Mouse (Mus musculus) liver, embryonic 16.5 days (tissue): ENCODE data around the gene Cd151. TPM values are rescaled to one million over a fixed set of nuclear protein-coding genes. Genes with fewer than 3 reads are reported as not detected.

ENCODE experiments used
- ATAC-seq: fragments of 200-750 bp; cut with Nextera tagmentation; 2 replicates; pipeline ENCODE4 v1.8.0; 2017; ENCODE audit warnings: low read depth, mild to moderate bottlenecking, moderate number of reproducible peaks, moderate library complexity
- H3K27ac ChIP-seq: fragments of 300-500 bp; sonication (generic); 2 replicates; pipeline ENCODE4 v1.5.1; 2014; ENCODE audit warnings: mild to moderate bottlenecking, low read length
- H3K27me3 ChIP-seq: fragments of 300-500 bp; sonication (generic); 2 replicates; pipeline ENCODE4 v1.6.1; 2014; ENCODE audit warnings: low read depth, low read length, mixed read lengths; ENCODE audit not compliant: control insufficient read depth, insufficient read depth
- H3K36me3 ChIP-seq: fragments of 300-500 bp; sonication (generic); 2 replicates; pipeline ENCODE4 v1.6.1; 2014; ENCODE audit warnings: mild to moderate bottlenecking; ENCODE audit not compliant: control insufficient read depth, insufficient read depth
- H3K4me1 ChIP-seq: fragments of 300-500 bp; sonication (generic); 2 replicates; pipeline ENCODE4 v1.6.1; 2014; ENCODE audit warnings: low read depth, low read length, mixed read lengths; ENCODE audit not compliant: control insufficient read depth
- H3K4me2 ChIP-seq: fragments of 300-500 bp; sonication (generic); 2 replicates; pipeline ENCODE4 v1.6.1; 2014; ENCODE audit warnings: low read depth, low read length, mixed read lengths
- H3K4me3 ChIP-seq: fragments of 300-500 bp; sonication (generic); 2 replicates; pipeline ENCODE4 v1.5.1; 2014; ENCODE audit warnings: low read depth, mild to moderate bottlenecking, low read length
- H3K9ac ChIP-seq: fragments of 300-500 bp; sonication (generic); 2 replicates; pipeline ENCODE4 v1.6.1; 2014; ENCODE audit warnings: low read depth, low read length
- H3K9me3 ChIP-seq: fragments of 300-500 bp; sonication (generic); replicated peaks from 2 replicates; pipeline ENCODE4 v1.6.1; 2016; ENCODE audit warnings: low read length; ENCODE audit not compliant: control insufficient read depth
- WGBS: fragments of 180-500 bp; shearing (Covaris S2); extraction: QIAGEN DNeasy Blood & Tissue Kit; methylation state at CpG from one replicate; pipeline ENCODE4 v1.1.7; 2014; ENCODE audit not compliant: insufficient replicate concordance; 5-methylcytosine and 5-hydroxymethylcytosine counted together
- polyA plus RNA-seq: library from polyadenylated mRNA; unstranded; fragments of >200 nt; fragmentation: Nextera tagmentation; extraction: Ambion mirVana; gene quantifications from 2 replicates; pipeline ENCODE4 v1.2.1, GENCODE M21; 2015

Cd151 gene
- polyA plus RNA-seq, 1 experiment from 2014 or later: 6.9 TPM

DNA sequence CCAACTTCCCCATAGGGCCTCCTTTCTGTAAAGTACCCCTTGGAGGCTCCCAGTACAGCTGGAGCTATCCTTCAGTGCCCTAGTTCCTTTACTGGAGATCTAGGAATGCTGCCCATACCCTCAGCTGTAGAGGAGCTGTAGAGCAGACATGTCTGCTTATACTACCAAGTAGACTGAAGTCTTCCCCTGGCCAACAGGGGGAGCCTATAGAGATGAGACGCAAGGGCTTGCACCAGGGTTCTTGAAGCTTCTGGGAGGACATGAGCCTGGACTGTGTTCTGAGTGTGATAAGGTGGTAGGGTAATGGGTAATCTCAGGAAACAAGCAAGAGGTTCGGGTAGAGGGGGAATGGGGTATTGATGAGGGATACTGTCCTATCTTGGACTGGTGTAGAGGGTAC lies 24.0 kb downstream of the Cd151 start:
- H3K9ac ChIP-seq: no peak overlapping the region
- H3K4me2 ChIP-seq: no peak overlapping the region
- peaks cover 6% of the 10 kb centered on the region for H3K36me3 ChIP-seq
- no peaks in the 10 kb centered on the region for H3K9me3 ChIP-seq
- WGBS: 37% methylated on average over 2 of the region's 2 CpGs
- no peak overlapping the region for H3K4me3 ChIP-seq
- H3K27me3 ChIP-seq: no peaks in the 10 kb centered on the region
- no peaks in the 10 kb centered on the region; the same call in 1 of the 2 replicates for H3K4me1 ChIP-seq
- peak; percentile 62 for ATAC-seq
- H3K27ac ChIP-seq: no peak overlapping the region

DNA sequence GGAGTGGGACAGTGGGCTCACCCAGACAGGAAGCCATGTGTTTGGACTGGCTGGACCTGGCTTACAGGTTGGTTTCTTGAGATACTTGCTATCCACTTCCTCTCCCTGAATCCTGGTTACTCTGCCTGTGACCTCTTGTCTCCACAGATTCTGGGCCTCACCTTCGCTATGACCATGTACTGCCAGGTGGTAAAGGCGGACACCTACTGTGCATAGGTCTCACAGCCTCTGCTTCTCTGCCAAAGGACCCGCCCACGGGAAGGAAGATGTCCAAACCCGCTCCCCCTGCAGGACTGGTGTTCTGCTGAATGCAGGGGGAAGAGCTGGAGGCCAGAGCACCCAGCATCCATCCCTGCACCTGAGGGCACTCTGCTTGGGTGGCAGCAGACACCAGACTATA lies 25.5 kb downstream of the Cd151 start:
- peaks cover 2% of the 10 kb centered on the region; the same call in 1 of the 2 replicates for H3K36me3 ChIP-seq
- no peak overlapping the region for H3K4me2 ChIP-seq
- H3K27me3 ChIP-seq: no peaks in the 10 kb centered on the region
- no peak overlapping the region for H3K4me3 ChIP-seq
- WGBS: 78% methylated on average over 5 of the region's 5 CpGs
- H3K9ac ChIP-seq: no peak overlapping the region
- H3K4me1 ChIP-seq: no peaks in the 10 kb centered on the region; the same call in 1 of the 2 replicates
- no peaks in the 10 kb centered on the region for H3K9me3 ChIP-seq
- H3K27ac ChIP-seq: no peak overlapping the region
- no peak for ATAC-seq

DNA sequence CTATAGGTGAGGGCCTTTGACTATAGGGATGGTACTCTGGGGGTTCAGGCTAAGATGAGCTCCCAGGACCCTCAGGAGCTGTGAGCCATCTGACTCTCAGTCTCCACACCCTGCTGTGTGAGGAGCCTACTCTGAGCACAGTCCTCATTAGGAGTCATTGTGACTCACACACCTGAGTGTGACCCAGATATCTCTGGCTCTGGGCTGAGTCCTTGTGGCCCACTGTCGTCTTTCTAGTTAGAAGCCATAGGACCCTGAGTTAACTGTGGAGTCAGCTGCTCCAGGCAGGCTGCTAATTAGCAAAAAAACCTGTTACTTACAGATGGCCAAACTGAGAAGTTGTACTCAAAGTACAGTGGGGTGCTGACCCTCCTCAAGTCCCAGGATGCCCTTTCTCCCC lies 26.5 kb downstream of the Cd151 start:
- Histone ChIP-seq H3K27me3 (no peaks in the 10 kb centered on the region), H3K36me3 (peaks cover 2% of the 10 kb centered on the region; the same call in 1 of the 2 replicates), H3K9me3 (no peaks in the 10 kb centered on the region), H3K9ac (no peak overlapping the region), H3K4me1 (no peaks in the 10 kb centered on the region; the same call in 1 of the 2 replicates), H3K4me3 (no peak overlapping the region), H3K4me2 (no peak overlapping the region), H3K27ac (no peak overlapping the region)
- no peak for ATAC-seq
- 78% methylated on average over 1 of the region's 1 CpGs for WGBS

DNA sequence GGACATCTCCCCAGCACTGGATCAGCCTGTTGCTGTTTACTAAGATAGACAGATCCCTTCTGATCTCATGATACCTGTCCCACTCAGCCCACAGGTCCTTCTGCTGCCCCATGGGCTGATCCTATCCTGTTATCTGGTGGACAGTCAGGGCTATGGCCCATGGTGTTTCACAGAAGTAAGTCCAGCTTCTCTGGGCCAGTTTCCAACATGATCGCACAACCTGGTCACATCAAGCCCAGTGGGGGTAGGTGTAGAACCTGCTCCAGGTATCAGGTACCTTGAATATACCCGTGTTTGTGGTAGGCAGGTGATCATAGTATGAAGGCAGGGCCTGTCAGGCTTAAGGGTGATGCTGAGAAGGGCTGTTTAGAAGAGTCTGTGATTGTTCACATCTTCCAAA lies 28.2 kb downstream of the Cd151 start:
- WGBS: 72% methylated on average over 2 of the region's 2 CpGs
- Histone ChIP-seq H3K4me3 (no peak overlapping the region), H3K27me3 (no peaks in the 10 kb centered on the region), H3K9ac (no peak overlapping the region), H3K27ac (no peak overlapping the region), H3K4me1 (no peaks in the 10 kb centered on the region; the same call in 1 of the 2 replicates), H3K9me3 (no peaks in the 10 kb centered on the region), H3K36me3 (peaks cover 2% of the 10 kb centered on the region; the same call in 1 of the 2 replicates), H3K4me2 (no peak overlapping the region)
- ATAC-seq: no peak

DNA sequence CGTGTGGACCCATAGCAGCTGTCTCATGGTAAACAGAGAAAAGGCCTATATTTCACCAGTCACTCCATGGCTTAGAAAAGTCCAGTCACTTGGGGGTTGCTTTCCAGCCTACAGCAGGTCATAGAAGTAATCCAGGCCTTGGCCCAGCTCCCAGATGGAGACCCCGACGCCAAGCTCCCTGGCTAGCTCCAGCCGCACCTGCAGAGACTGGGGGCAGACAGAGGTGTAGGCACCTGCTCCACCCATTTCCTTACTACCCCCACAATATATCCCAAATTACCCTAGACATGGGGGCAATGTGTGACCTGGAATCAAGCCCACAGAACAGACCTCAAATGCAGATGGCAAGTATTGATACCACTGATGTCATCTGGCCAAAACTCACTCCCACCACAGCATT lies 28.7 kb downstream of the Cd151 start:
- Histone ChIP-seq H3K4me2 (no peak overlapping the region), H3K4me1 (no peaks in the 10 kb centered on the region; the same call in 1 of the 2 replicates), H3K27me3 (no peaks in the 10 kb centered on the region), H3K9me3 (no peaks in the 10 kb centered on the region), H3K27ac (no peak overlapping the region), H3K36me3 (no peaks in the 10 kb centered on the region; the same call in 1 of the 2 replicates), H3K9ac (no peak overlapping the region), H3K4me3 (no peak overlapping the region)
- WGBS: 76% methylated on average over 4 of the region's 4 CpGs
- ATAC-seq: no peak

DNA sequence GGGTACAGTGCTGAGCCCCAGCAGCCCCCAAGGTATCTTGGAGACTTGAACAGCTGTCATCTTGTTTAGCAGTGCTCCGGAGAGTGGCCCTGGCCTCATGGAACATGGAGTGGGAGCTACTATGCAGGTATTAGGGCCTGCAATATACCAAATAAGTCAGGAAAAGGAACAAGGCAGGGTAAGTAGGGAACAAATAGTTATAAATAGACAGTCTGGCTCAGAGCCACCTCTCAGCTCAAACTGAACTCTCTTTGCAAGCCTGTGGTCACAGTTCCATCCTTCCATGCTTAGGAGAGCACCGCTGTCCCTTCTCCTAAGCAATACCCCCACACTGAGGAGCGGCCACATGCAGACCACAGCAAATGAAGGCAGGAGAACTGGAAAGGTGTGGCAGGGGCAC lies 30.4 kb downstream of the Cd151 start:
- ATAC-seq: no peak
- H3K36me3 ChIP-seq: no peaks in the 10 kb centered on the region; the same call in 1 of the 2 replicates
- no peak overlapping the region for H3K27ac ChIP-seq
- no peak overlapping the region for H3K9ac ChIP-seq
- WGBS: 80% methylated on average over 3 of the region's 3 CpGs
- peaks cover 6% of the 10 kb centered on the region for H3K4me1 ChIP-seq
- no peak overlapping the region for H3K4me2 ChIP-seq
- no peaks in the 10 kb centered on the region for H3K27me3 ChIP-seq
- no peak overlapping the region for H3K4me3 ChIP-seq
- no peaks in the 10 kb centered on the region for H3K9me3 ChIP-seq

DNA sequence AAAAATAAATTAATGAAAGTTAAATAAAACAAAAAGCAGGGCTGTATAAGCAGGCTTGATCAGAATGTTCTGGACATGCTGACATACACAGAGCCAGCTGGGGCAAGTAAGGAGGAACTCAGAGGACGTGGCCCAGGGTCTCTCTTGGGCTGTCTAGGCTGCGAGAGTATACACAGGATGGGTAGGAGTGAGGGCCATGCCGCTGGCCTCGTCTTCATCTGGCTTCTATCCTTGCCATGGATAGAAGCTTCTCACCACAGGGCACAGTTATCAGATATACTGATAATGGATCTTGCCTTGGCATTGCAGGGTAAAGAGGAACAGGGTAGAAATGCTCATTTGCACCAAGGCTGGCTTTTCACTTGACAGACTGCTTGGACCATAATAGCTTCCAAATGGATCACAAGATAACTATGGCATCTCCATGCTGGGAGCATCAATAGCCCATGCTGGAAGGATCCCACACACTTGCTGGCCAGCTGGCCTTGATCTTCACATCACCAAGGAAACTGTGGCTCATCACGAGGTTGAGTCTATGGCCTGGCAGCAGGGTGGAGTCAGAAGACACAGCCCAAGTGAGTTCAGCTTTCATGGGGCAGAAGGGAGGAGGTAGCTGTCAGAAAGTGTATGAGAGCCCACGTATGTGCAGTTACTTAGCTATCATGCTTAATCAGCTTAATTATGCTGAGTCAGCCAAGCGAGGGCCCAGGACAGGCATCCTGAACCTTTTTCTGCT lies 34.8 kb downstream of the Cd151 start:
- ATAC-seq: no peak
- Histone ChIP-seq H3K27me3 (no peaks in the 10 kb centered on the region), H3K27ac (no peak overlapping the region), H3K4me3 (no peak overlapping the region), H3K4me1 (peaks cover 9% of the 10 kb centered on the region), H3K4me2 (no peak overlapping the region), H3K36me3 (no peaks in the 10 kb centered on the region), H3K9ac (no peak overlapping the region), H3K9me3 (no peaks in the 10 kb centered on the region)
- 70% methylated on average over 7 of the region's 7 CpGs for WGBS

DNA sequence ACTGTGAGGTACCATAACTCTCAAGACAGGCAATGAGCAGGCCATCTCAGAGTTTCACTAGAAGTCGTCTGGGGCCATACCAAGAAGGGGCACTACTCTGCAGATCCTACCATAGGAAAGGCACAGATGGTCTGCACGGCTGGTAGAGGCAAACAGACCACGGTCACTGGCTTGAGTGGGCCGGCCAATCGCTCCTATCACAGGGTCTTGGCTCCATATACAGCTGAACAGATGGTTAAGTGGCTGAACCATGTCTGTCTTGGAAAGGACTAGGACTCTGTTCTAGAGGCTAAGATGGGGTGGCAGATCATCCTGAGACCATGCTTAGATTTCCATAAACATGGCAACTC lies 35.3 kb downstream of the Cd151 start:
- Histone ChIP-seq H3K27me3 (no peaks in the 10 kb centered on the region), H3K4me3 (no peak overlapping the region), H3K36me3 (no peaks in the 10 kb centered on the region), H3K4me1 (peaks cover 13% of the 10 kb centered on the region), H3K27ac (no peak overlapping the region), H3K9ac (no peak overlapping the region), H3K4me2 (no peak overlapping the region), H3K9me3 (no peaks in the 10 kb centered on the region)
- no peak for ATAC-seq
- 90% methylated on average over 5 of the region's 5 CpGs for WGBS

DNA sequence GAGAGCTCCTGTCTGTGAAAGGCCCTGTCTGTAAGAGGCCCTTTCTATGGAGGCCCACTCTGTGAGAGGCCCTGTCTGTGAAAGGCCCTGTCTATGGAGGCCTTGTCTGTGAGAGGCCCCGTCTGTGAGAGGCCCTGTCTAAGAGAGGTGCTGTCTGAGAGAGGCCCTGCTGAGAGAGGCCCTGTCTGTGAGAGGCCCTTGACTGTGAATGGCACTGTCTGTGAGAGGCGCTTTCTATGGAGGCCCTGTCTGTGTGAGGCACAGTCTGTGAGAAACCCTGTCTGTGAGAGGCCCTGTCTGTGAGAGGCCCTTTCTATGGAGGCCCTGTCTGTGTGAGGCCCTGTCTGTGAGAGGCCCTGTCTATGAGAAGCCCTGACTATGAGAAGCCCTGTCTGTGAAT lies 39.1 kb downstream of the Cd151 start:
- Histone ChIP-seq H3K27me3 (no peaks in the 10 kb centered on the region), H3K4me2 (peak overlapping the region; percentile 79), H3K4me3 (peak overlapping the region; percentile 77), H3K36me3 (peaks cover 15% of the 10 kb centered on the region), H3K9ac (peak overlapping the region; percentile 67), H3K9me3 (no peaks in the 10 kb centered on the region), H3K27ac (peak overlapping the region; percentile 95), H3K4me1 (peaks cover 35% of the 10 kb centered on the region)
- 48% methylated on average over 2 of the region's 2 CpGs for WGBS
- ATAC-seq: peak; percentile 59
